Mouse (Mus musculus) MEL-GATA-1-ER (cell line): ENCODE results near the gene P2ry12.
A peak's percentile ranks its signal among the peaks of the same experiment; 100 is the strongest.

Experiments used
- DNase-seq: peaks from one replicate; pipeline ENCODE4 v3.0.0-alpha.2; 2012; ENCODE audit warnings: low read depth; ENCODE audit errors: extremely low read depth

P2ry12 gene

DNA sequence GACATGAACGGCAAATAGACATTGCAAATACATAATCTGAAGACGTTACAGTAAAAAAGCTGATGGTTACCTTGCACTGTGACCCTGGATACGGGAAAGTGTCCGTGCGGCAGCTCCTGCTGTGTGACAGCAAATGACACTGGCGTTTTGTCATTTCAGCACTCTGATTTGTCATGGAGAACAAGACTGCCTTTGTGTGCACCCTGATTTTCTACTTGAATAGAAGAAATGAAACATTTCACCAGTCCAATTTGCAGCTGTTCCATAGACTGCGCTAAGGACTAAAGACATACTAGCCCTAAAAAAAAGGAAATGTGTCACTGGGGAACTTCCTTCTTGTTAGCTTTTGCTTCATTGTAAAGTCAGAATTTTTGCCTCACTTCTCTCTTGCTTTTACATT, at the start of gene P2ry12:
TSS of gene P2ry12 (minus strand) at position 168 of the 400 bp plus-strand sequence.
- DNase-seq: no peak

- no peak for DNase-seq
These were observed 42.8 kb upstream of the P2ry12 start for GRCm38 (mm10) chr3:59305518-59305917.

- DNase-seq: no peak
These were observed 42.3 kb upstream of the P2ry12 start for GRCm38 (mm10) chr3:59304944-59305343.

DNA sequence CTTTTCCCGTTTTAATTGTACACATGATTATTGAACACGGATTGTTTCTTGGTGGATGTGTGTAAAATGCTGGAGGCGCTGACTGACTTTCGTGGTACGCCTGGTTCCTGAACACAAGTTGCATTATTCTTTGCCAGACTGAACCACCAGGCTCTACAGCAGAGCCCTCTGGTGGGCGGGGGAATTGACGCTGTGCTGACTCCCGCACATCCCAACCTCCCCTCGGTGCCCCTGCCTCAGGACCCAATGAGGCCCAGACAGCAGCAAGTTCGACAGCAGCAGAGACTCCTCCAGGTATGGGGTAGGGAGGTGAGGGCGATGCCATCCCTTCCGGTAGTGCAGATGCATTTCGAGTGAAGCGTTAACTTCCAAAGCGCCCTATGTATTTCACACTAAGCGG, 35.0 kb upstream of the P2ry12 start:
- no peak for DNase-seq

DNA sequence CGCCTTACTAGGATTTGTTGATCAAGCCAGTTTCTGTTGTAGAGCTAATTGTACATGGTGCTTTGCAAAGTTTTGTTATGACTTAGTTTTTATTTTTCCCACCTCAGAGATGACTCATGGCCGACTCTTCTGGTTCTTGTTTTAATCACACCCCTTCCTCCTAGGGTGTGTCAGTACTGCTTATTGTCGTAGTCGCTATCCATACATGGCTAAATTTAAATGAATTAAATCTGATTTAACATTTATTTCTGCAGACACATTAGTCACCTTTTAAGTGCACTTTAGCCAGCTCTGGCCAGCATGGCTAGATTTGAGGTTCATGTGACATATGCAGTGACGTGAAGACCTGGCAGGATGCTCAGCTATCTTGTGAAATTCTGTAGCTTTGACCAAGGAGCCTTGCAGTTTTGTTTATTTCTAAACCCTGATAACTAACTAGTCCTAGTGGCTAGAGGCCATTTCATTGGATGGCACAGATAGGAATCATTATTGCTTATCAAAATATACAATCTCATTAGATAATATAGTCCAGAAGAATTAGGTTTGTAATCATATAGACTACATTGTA, 34.0 kb upstream of the P2ry12 start:
- no peak for DNase-seq

- no peak for DNase-seq
These were observed 33.3 kb upstream of the P2ry12 start for GRCm38 (mm10) chr3:59295699-59296562.

DNA sequence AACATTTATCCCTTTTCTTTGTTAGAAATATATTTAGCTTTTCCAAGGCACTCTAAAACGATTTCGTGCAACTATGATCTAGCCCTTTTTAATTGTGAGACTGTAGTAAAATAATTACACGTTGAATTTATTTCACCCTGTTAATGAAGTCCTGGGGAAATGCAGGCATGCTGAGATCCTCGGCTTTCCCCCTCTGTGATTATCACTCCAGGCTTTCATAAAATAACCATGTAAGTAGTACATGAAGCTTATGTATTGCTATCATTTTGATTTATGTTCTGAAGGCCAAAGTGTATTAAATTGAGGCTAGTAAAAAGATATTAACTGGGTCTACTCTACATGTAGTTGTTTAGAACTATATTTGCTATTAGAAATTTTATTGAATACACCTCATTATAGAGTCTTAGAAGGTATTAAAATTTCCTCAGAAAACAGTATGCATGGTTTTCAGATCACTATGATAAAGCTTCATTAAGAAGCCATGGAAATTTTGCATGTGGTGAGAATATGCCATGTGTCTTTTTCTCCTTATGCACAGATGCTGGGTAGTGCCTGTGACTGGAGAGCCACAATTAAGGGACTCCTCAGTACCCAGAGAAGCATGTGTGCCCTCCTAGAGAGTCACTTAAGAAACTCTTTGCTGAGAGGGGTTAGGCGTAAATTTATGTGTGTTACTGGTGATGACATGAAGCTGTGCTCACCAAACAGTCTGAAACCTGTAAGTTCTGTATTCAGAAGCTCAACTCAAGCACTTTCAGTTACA, 30.9 kb upstream of the P2ry12 start:
- no peak for DNase-seq

DNA sequence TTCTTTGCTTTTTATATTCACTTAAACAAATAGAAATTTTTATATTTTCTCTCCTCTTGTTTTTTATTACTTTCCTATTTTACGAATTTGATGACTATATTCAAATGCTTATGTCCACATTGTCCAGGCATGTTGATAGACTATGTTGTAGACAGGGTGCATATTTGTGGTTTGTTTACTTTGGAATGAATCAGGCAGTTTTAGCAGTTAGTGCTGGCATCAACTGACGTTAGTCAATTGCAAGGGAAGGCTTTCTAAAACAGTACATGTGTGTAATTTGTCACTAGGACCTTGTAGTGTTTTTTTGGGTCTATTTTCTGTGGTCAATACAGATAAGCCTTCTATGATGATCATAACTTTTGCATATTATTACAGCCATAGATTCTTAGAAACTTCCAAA, 27.9 kb upstream of the P2ry12 start:
- DNase-seq: no peak

GRCm38 (mm10) chr3:59278620-59279019, 15.9 kb upstream of the P2ry12 start:
- DNase-seq: no peak

DNA sequence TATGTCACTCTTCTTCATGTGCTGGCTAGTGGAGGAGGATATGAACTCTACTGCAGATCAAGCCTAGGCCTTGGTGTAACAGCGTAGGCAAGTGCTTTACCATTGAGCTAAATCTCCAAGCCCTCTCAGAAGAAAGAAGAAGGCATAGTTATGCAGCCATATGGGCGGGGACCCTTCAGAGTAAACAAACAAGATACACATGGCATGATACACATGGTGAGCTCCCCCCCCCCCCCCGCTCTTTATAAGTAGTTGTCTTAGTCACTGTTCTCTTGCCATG, 15.5 kb upstream of the P2ry12 start:
- no peak for DNase-seq

DNA sequence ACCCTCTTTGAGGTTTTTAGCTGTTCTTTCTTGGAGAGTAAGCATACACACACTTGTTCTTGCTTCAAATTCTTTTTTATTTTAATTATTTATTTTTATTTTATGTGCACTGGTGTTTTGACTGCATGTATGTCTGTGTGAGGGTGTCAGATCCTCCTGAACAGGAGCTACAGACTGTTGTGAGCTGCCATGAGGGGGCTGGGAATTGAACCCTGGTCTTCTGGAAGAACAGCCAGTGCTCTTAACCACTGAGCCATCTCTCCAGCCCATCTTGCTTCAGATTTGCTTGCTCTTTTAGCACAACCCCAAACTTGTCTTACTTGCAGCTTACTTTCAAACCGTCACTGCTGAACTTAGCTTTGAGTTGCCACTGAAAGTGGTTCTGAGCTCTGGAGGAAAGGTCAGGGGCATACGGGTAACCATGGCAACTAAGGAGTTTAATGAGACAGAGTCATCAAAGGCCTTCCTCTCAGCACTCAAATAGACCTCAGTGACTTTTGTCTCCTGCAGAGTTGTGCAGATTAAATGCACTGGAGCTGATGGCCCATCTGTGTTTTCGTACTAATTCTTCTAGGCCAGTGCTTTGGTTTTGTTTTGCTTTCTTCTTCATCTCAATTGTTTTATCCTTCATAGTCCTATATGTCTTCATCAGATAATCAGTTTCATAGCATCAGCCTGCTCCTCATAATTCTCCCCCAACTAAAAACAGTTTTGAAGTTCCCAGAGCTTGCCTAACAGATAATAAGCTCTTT, 15.0 kb upstream of the P2ry12 start:
- no peak for DNase-seq

- no peak for DNase-seq
These were observed 8.1 kb upstream of the P2ry12 start for GRCm38 (mm10) chr3:59270811-59271210.

DNA sequence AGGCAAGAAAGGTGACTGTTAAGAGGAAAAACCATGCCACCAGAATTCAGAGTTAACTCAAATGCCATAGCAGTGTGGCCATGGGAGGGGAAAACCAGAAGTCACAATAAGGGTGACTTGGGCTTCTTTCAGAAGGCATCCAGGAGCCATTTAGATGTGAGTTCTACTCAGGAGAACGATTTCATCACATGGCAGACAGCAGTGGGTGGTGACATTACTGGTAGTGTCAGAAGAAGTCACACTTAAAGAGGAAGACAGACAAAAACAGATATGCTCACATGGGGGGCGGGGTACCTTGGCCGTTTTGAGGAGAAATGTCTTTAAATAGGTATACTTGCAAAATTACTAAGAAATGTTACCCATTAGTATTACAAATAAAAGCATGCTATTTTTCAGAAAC, 1.3 kb upstream of the P2ry12 start:
- no peak for DNase-seq

DNA sequence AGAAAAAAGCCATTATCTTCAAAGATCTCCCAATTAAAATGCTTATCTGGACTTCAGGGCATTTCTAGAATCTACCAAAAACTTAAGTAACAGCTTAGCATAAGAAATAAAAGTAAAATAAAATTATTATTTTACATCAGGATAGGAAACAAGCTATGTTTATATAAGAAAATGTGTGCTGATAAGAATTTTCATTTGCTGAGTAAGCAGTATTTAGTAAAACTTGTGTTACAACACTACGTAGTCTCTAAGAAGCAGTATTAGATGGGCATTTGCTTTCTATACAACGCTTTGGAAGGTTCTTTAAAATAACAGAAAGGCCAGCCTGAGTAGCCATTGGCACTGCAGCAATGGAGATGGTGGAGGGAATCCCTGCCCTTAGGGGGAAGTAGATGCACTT, 746 bp upstream of the P2ry12 start:
- no peak for DNase-seq

DNA sequence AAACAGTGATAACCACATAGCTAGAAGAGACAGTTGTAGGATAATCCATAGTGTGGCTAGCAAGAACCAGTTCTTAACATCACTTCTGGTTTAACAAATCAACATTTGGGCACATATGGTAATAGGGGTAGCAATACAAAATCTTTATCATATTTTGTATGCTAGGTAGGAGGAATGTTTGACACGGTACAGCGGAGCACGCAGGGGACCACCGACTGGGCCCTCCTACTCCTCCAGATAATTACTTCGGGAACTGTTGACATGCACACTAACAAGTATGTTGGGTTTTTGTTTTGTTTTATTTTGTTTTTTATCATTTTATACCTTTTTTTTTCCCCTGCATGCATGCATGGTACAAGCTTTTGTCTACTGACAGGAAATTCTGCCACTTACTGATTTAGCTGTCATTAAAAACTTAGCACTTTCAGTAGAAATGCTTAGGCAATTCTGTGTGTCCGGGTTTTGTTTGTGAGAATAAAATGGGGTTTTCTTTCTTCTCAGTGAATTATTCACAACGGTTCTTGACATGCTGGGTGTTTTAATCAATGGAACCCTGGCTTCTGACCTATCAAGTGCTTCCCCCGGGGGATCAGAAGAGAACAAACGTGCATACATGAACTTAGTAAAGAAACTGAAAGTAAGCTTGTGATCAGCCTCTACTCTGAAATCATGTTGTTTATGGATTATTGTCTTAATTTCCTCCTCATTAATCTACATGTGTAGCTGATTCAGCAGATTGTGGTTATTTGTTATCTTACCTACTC, 780 bp downstream of the P2ry12 start:
- no peak for DNase-seq

GRCm38 (mm10) chr3:59260745-59261144, 1.9 kb downstream of the P2ry12 start:
- DNase-seq: peak; percentile 19

DNA sequence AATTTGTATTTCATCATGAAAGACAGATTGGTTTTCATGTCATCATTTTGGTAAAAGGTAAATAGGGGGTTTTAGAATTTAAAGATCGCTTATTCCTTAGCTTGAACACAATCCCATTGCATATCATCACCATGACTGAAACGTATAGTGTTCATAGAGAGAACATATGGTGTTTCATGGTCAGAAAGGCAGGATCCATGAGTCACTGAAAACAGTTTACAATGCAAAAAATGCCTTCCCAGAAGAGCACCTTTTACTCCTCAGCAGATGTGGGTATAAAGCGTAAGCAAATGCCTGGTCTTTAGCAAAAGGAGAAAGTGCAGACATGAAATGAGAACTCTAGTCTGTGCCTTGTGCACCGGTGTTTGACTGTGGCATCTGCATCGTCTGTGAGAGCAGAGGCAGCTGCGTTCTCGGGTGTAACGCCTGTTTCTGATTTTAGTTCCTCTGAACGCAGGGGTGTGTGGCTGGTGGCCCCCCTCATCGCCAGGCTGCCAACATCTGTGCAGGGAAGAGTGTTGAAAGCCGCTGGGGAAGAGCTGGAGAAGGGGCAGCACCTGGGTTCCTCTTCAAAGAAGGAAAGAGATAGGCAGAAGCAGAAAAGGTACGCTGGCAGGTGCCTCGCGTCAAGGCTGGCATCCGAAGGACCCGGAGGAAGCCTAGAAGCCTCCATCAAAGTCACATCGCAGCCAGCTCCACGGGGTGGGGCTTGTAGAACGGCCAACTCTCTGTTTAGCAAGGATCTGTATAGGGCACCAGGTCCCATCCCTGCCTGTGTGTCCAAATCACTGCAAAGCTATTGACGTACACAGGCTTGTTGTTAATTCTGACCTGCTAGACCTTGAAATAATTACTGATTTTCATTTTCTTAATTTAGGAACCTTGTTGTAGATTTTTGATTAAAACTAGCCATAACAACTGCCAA, 4.7 kb downstream of the P2ry12 start:
- DNase-seq: no peak

- no peak for DNase-seq
These were observed 12.2 kb downstream of the P2ry12 start for GRCm38 (mm10) chr3:59250454-59250853.

DNA sequence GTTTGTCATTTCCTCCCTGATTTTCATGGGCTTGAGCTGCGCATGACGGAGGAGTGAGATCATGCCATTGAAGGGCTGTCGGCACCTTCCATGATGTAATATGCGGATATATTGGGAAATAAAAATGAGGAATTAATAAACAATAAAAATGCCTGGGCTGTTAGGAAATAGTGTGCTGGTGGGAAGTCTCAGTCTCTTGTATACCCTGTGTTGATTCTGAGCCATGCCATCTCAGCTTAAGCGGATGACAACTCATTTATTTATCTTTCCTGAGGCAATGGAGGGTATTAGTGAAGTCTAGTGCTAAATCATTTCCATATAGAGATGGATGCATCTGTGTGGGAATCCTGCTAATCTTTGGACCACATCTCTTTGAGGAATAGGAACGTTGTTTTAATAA, 14.6 kb downstream of the P2ry12 start:
- no peak for DNase-seq

GRCm38 (mm10) chr3:59243384-59243783, 19.3 kb downstream of the P2ry12 start:
- DNase-seq: no peak
